Mouse (Mus musculus) midbrain, postnatal 0 days (tissue): ENCODE results near the gene Tlcd1. TPM values are rescaled to one million over a fixed set of nuclear protein-coding genes. Genes with fewer than 3 reads are reported as not detected.

Experiments used
- ATAC-seq: fragments of 200-750 bp; cut with Nextera tagmentation; 2 replicates; pipeline ENCODE4 v1.8.0; 2017; ENCODE audit warnings: moderate number of reproducible peaks, mild to moderate bottlenecking, moderate TSS enrichment, moderate library complexity; ENCODE audit not compliant: low FRiP score
- DNase-seq: peaks from one replicate; pipeline ENCODE4 v3.0.0-alpha.2; 2015; ENCODE audit warnings: low spot score
- H3K27ac ChIP-seq: fragments of 300-500 bp; sonication (generic); 2 replicates; pipeline ENCODE4 v1.5.1; 2014; ENCODE audit warnings: low read depth, mild to moderate bottlenecking, low read length, mixed read lengths
- H3K27me3 ChIP-seq: fragments of 300-500 bp; sonication (generic); 2 replicates; pipeline ENCODE4 v1.6.1; 2014; ENCODE audit warnings: low read length, control low read depth, mixed read lengths; ENCODE audit not compliant: insufficient read depth
- H3K36me3 ChIP-seq: fragments of 300-500 bp; sonication (generic); 2 replicates; pipeline ENCODE4 v1.6.1; 2014; ENCODE audit warnings: low read length, control low read depth, mixed read lengths; ENCODE audit not compliant: insufficient read depth
- H3K4me1 ChIP-seq: fragments of 300-500 bp; sonication (generic); 2 replicates; pipeline ENCODE4 v1.6.1; 2014; ENCODE audit warnings: mild to moderate bottlenecking, control low read depth, antibody characterized with exemption, low read length, mixed read lengths; ENCODE audit not compliant: insufficient read depth
- H3K4me2 ChIP-seq: fragments of 300-500 bp; sonication (generic); 2 replicates; pipeline ENCODE4 v1.6.1; 2014; ENCODE audit warnings: low read depth, mild to moderate bottlenecking, low read length, mixed read lengths; ENCODE audit not compliant: poor library complexity, severe bottlenecking
- H3K4me3 ChIP-seq: fragments of 300-500 bp; sonication (generic); 2 replicates; pipeline ENCODE4 v1.5.1; 2014; ENCODE audit warnings: low read depth, mild to moderate bottlenecking, low read length, moderate library complexity
- H3K9ac ChIP-seq: fragments of 300-500 bp; sonication (generic); replicated peaks from 2 replicates; pipeline ENCODE4 v1.6.1; 2014; ENCODE audit warnings: mild to moderate bottlenecking, low read length, moderate library complexity, mixed read lengths; ENCODE audit not compliant: poor library complexity, severe bottlenecking
- H3K9me3 ChIP-seq: fragments of 300-500 bp; sonication (generic); 2 replicates; pipeline ENCODE4 v1.6.1; 2016; ENCODE audit warnings: low read length, control low read depth
- CTCF ChIP-seq: IDR thresholded peaks from 2 replicates; pipeline ENCODE4 v1.5.1; 2016; ENCODE audit warnings: antibody characterized with exemption, mild to moderate bottlenecking
- WGBS: fragments of 180-500 bp; shearing (Covaris S2); extraction: QIAGEN DNeasy Blood & Tissue Kit; methylation state at CpG from one replicate; pipeline ENCODE4 v1.1.7; 2014; 5-methylcytosine and 5-hydroxymethylcytosine counted together
- microRNA-seq: library from miRNA; unstranded; fragments of <30 nt; microRNA quantifications from one replicate; pipeline ENCODE4, GENCODE M21; 2016; ENCODE audit warnings: borderline number of aligned reads
- polyA plus RNA-seq: library from polyadenylated mRNA; unstranded; fragments of >200 nt; fragmentation: Nextera tagmentation; extraction: Ambion mirVana; gene quantifications from 2 replicates; pipeline ENCODE4 v1.2.1, GENCODE M21; 2015
- total RNA-seq: library from RNA; depleted of rRNA; stranded (reverse); fragments of >200 nt; gene quantifications from 2 replicates; pipeline ENCODE4 v1.2.3, GENCODE M21; 2014; rRNA removed

The Tlcd1 gene
- total and polyA plus RNA-seq, 2 experiments from 2014 or later = 18.1 to 24.0 TPM

- H3K4me3 ChIP-seq = no peak overlapping the region
- peak; percentile 87 for ATAC-seq
- no peak overlapping the region for H3K9ac ChIP-seq
- no peaks in the 10 kb centered on the region for H3K27me3 ChIP-seq
- WGBS = 80% methylated on average over 11 of the region's 11 CpGs
- TF ChIP-seq CTCF = no peak
- DNase-seq = peak; percentile 81
- H3K9me3 ChIP-seq = no peaks in the 10 kb centered on the region
- peaks cover 86% of the 10 kb centered on the region for H3K36me3 ChIP-seq
- H3K4me2 ChIP-seq = no peak overlapping the region
- H3K27ac ChIP-seq = peak overlapping the region; percentile 47; the same call in 1 of the 2 replicates
- H3K4me1 ChIP-seq = no peaks in the 10 kb centered on the region
These were observed 39.3 kb downstream of the Tlcd1 start for GRCm38 (mm10) chr11:78215709-78216317.

GRCm38 (mm10) chr11:78223586-78223985, 47.1 kb downstream of the Tlcd1 start:
- no peak for TF ChIP-seq CTCF
- no peak for DNase-seq
- no peak for ATAC-seq
- H3K4me2 ChIP-seq = no peak overlapping the region
- H3K27ac ChIP-seq = no peak overlapping the region
- H3K9me3 ChIP-seq = no peaks in the 10 kb centered on the region
- H3K9ac ChIP-seq = no peak overlapping the region
- WGBS = 87% methylated on average over 4 of the region's 4 CpGs
- H3K27me3 ChIP-seq = no peaks in the 10 kb centered on the region
- peaks cover 92% of the 10 kb centered on the region for H3K36me3 ChIP-seq
- H3K4me3 ChIP-seq = no peak overlapping the region
- no peaks in the 10 kb centered on the region for H3K4me1 ChIP-seq

Small RNAs within 50 kb of the gene (microRNA-seq; reads per million reads assigned to microRNA genes)
- not detected for gene Mir7653

Other genes starting within 250 kb of the Tlcd1 start
- 160 and 173 TPM in 2 replicates for gene Sez6, start 245.9 kb upstream of the Tlcd1 start, total RNA-seq
- 121 and 125 TPM in 2 replicates for gene Sez6, start 245.9 kb upstream of the Tlcd1 start, polyA plus RNA-seq
- 31.6 and 53.9 TPM in 2 replicates for gene Phf12, start 194.0 kb upstream of the Tlcd1 start, total RNA-seq
- gene Phf12, start 194.0 kb upstream of the Tlcd1 start, polyA plus RNA-seq = 9.3 and 9.9 TPM in 2 replicates
- 69.3 and 77.7 TPM in 2 replicates for gene Dhrs13, start 144.4 kb upstream of the Tlcd1 start, total RNA-seq
- gene Dhrs13, start 144.4 kb upstream of the Tlcd1 start, polyA plus RNA-seq = 61.9 and 62.1 TPM in 2 replicates
- 67.3 and 87.1 TPM in 2 replicates for gene Flot2, start 138.8 kb upstream of the Tlcd1 start, total RNA-seq
- 92.7 and 97.9 TPM in 2 replicates for gene Flot2, start 138.8 kb upstream of the Tlcd1 start, polyA plus RNA-seq
- 30.7 and 39.2 TPM in 2 replicates for gene Eral1, start 96.3 kb upstream of the Tlcd1 start, total RNA-seq
- gene Eral1, start 96.3 kb upstream of the Tlcd1 start, polyA plus RNA-seq = 26.1 and 27.4 TPM in 2 replicates
- gene Fam222b, start 82.1 kb upstream of the Tlcd1 start, total RNA-seq = 27.2 and 34.5 TPM in 2 replicates
- 28.2 and 29.1 TPM in 2 replicates for gene Fam222b, start 82.1 kb upstream of the Tlcd1 start, polyA plus RNA-seq
- 80.5 and 89.5 TPM in 2 replicates for gene Traf4, start 11.1 kb upstream of the Tlcd1 start, total RNA-seq
- 68.4 and 71.1 TPM in 2 replicates for gene Traf4, start 11.1 kb upstream of the Tlcd1 start, polyA plus RNA-seq
- 7.1 and 7.6 TPM in 2 replicates for gene Nek8, start within 50 bp of the Tlcd1 start, total RNA-seq
- gene Nek8, start within 50 bp of the Tlcd1 start, polyA plus RNA-seq = 4.5 and 5.7 TPM in 2 replicates
- 753 and 863 TPM in 2 replicates for gene Rpl23a, start 6.9 kb downstream of the Tlcd1 start, total RNA-seq
- 853 and 860 TPM in 2 replicates for gene Rpl23a, start 6.9 kb downstream of the Tlcd1 start, polyA plus RNA-seq
- gene Rab34, start 11.7 kb downstream of the Tlcd1 start, total RNA-seq = 71.3 and 78.4 TPM in 2 replicates
- gene Rab34, start 11.7 kb downstream of the Tlcd1 start, polyA plus RNA-seq = 65.0 and 65.5 TPM in 2 replicates
- gene Proca1, start 16.7 kb downstream of the Tlcd1 start, total RNA-seq = 1.0 TPM in 2 replicates
- gene Proca1, start 16.7 kb downstream of the Tlcd1 start, polyA plus RNA-seq = 3.3 and 4.8 TPM in 2 replicates
- 76.3 and 106 TPM in 2 replicates for gene Sdf2, start 69.0 kb downstream of the Tlcd1 start, total RNA-seq
- 114 and 115 TPM in 2 replicates for gene Sdf2, start 69.0 kb downstream of the Tlcd1 start, polyA plus RNA-seq
- 37.4 and 37.6 TPM in 2 replicates for gene Supt6, start 69.3 kb downstream of the Tlcd1 start, total RNA-seq
- gene Supt6, start 69.3 kb downstream of the Tlcd1 start, polyA plus RNA-seq = 19.0 and 19.4 TPM in 2 replicates
- gene 2610507B11Rik, start 85.0 kb downstream of the Tlcd1 start, total RNA-seq = 71.1 and 71.4 TPM in 2 replicates
- 40.8 and 49.2 TPM in 2 replicates for gene 2610507B11Rik, start 85.0 kb downstream of the Tlcd1 start, polyA plus RNA-seq
- gene BC030499, start 114.1 kb downstream of the Tlcd1 start, total RNA-seq = 0.22 and 0.38 TPM in 2 replicates
- 0.12 TPM in 1 of 2 replicates, not detected in the other for gene BC030499, start 114.1 kb downstream of the Tlcd1 start, polyA plus RNA-seq
- gene Spag5, start 124.8 kb downstream of the Tlcd1 start, total RNA-seq = 3.1 and 3.6 TPM in 2 replicates
- gene Spag5, start 124.8 kb downstream of the Tlcd1 start, polyA plus RNA-seq = 2.2 and 2.4 TPM in 2 replicates
- 265 and 359 TPM in 2 replicates for gene Aldoc, start 146.3 kb downstream of the Tlcd1 start, total RNA-seq
- 224 and 305 TPM in 2 replicates for gene Aldoc, start 146.3 kb downstream of the Tlcd1 start, polyA plus RNA-seq
- gene Pigs, start 151.7 kb downstream of the Tlcd1 start, total RNA-seq = 62.4 and 67.2 TPM in 2 replicates
- 82.6 and 91.0 TPM in 2 replicates for gene Pigs, start 151.7 kb downstream of the Tlcd1 start, polyA plus RNA-seq
- gene Unc119, start 166.8 kb downstream of the Tlcd1 start, total RNA-seq = 93.5 and 141 TPM in 2 replicates
- gene Unc119, start 166.8 kb downstream of the Tlcd1 start, polyA plus RNA-seq = 79.6 and 83.4 TPM in 2 replicates
- gene Foxn1, start 209.8 kb downstream of the Tlcd1 start, total RNA-seq = not detected in 2 replicates
- not detected in 2 replicates for gene Foxn1, start 209.8 kb downstream of the Tlcd1 start, polyA plus RNA-seq
- not detected in 2 replicates for gene Slc13a2, start 245.5 kb downstream of the Tlcd1 start, total RNA-seq
- gene Slc13a2, start 245.5 kb downstream of the Tlcd1 start, polyA plus RNA-seq = not detected in 2 replicates